Mouse (Mus musculus) MEL (cell line): ENCODE results near the gene Oat. TPM values are rescaled to one million over a fixed set of nuclear protein-coding genes. Genes with fewer than 3 reads are reported as not detected.

Experiments
- DNase-seq: peaks from one replicate; pipeline ENCODE4 v3.0.0; 2011; ENCODE audit warnings: low read depth, low spot score
- H3K27ac ChIP-seq: 2 replicates; pipeline ENCODE4 v1.5.1; 2012; ENCODE audit warnings: low read depth, mild to moderate bottlenecking, control low read depth, low read length, moderate library complexity; ENCODE audit not compliant: control insufficient read depth
- H3K27me3 ChIP-seq, 2 experiments: fragments of 150-350 bp in 1 of 2; sonication (generic) in 1 of 2; 2 replicates each; pipeline ENCODE4 v1.6.1; 2012; ENCODE audit warnings: low read length in 2 of 2, mild to moderate bottlenecking in 2 of 2, improper control_type of control experiment in 1 of 2, moderate library complexity in 1 of 2; ENCODE audit not compliant: insufficient read depth in 2 of 2, control insufficient read depth in 1 of 2
- H3K36me3 ChIP-seq, 2 experiments: 2 replicates each; pipeline ENCODE4 v1.6.1; 2012 to 2014; ENCODE audit warnings: low read length in 2 of 2, improper control_type of control experiment in 1 of 2, inconsistent platforms in 1 of 2, mild to moderate bottlenecking in 1 of 2; ENCODE audit not compliant: insufficient read depth in 2 of 2, control insufficient read depth in 1 of 2
- H3K4me1 ChIP-seq, 2 experiments: fragments of 150-350 bp in 1 of 2; sonication (generic) in 1 of 2; 2 replicates each; pipeline ENCODE4 v1.6.1; 2012; ENCODE audit warnings: low read length in 2 of 2, improper control_type of control experiment in 1 of 2, mild to moderate bottlenecking in 1 of 2; ENCODE audit not compliant: insufficient read depth in 2 of 2, control insufficient read depth in 1 of 2
- H3K4me3 ChIP-seq, 2 experiments: fragments of 150-350 bp in 1 of 2; sonication (generic) in 1 of 2; 2 replicates each; pipeline ENCODE4 v1.5.1; 2012; ENCODE audit warnings: low read depth in 2 of 2, low read length in 2 of 2, mild to moderate bottlenecking in 2 of 2, moderate library complexity in 2 of 2, control low read depth in 1 of 2, improper control_type of control experiment in 1 of 2; ENCODE audit not compliant: control insufficient read depth in 1 of 2, insufficient read depth in 1 of 2
- H3K79me2 ChIP-seq: 2 replicates; pipeline ENCODE4 v1.6.1; 2012; ENCODE audit warnings: mild to moderate bottlenecking, low read length, moderate library complexity; ENCODE audit not compliant: control insufficient read depth, poor library complexity, insufficient read depth
- H3K9ac ChIP-seq: 2 replicates; pipeline ENCODE4 v1.6.1; 2012; ENCODE audit warnings: low read depth, mild to moderate bottlenecking, control low read depth, low read length, moderate library complexity; ENCODE audit not compliant: control insufficient read depth, poor library complexity, severe bottlenecking
- H3K9me3 ChIP-seq: fragments of 150-350 bp; sonication (generic); replicated peaks from 2 replicates; pipeline ENCODE4 v1.6.1; 2012; ENCODE audit warnings: mild to moderate bottlenecking, low read length, improper control_type of control experiment, moderate library complexity; ENCODE audit not compliant: insufficient read depth
- CTCF ChIP-seq, 3 experiments: IDR thresholded peaks in 2 of 3; conservative IDR thresholded peaks in 1 of 3; 2 replicates each; pipeline ENCODE4 v1.5.1; 2011 to 2012; ENCODE audit warnings: low read length in 3 of 3, low read depth in 2 of 3, mild to moderate bottlenecking in 2 of 3, improper control_type of control experiment in 1 of 3, inconsistent platforms in 1 of 3, mixed read lengths in 1 of 3, moderate library complexity in 1 of 3; ENCODE audit not compliant: control insufficient read depth in 1 of 3, insufficient read depth in 1 of 3, poor library complexity in 1 of 3, severe bottlenecking in 1 of 3
- E2F4 ChIP-seq: IDR thresholded peaks from 2 replicates; pipeline ENCODE4 v1.6.1; 2011; ENCODE audit warnings: low read depth, low read length, improper control_type of control experiment, borderline replicate concordance
- ETS1 ChIP-seq: IDR thresholded peaks from 2 replicates; pipeline ENCODE4 v1.6.1; 2012; ENCODE audit warnings: low read depth, mild to moderate bottlenecking, inconsistent platforms, low read length, improper control_type of control experiment, moderate library complexity
- HCFC1 ChIP-seq: IDR thresholded peaks from 2 replicates; pipeline ENCODE4 v1.6.1; 2012; ENCODE audit warnings: low read depth, mild to moderate bottlenecking, inconsistent platforms, low read length, improper control_type of control experiment, moderate library complexity
- NRF1 ChIP-seq: IDR thresholded peaks from 2 replicates; pipeline ENCODE4 v1.6.1; 2014; ENCODE audit warnings: low read depth, mild to moderate bottlenecking, inconsistent platforms, low read length, improper control_type of control experiment, moderate library complexity; ENCODE audit not compliant: poor library complexity, insufficient read depth, severe bottlenecking
- POLR2A ChIP-seq, 2 experiments: IDR thresholded peaks; 2 replicates each; pipeline ENCODE4 v1.6.1; 2011 to 2012; ENCODE audit warnings: low read length in 2 of 2, mild to moderate bottlenecking in 2 of 2, control low read depth in 1 of 2, improper control_type of control experiment in 1 of 2, low read depth in 1 of 2, moderate library complexity in 1 of 2; ENCODE audit not compliant: control insufficient read depth in 1 of 2, insufficient read depth in 1 of 2, poor library complexity in 1 of 2
- POLR2AphosphoS5 ChIP-seq: IDR thresholded peaks from 2 replicates; pipeline ENCODE4 v1.6.1; 2012; ENCODE audit warnings: low read depth, borderline replicate concordance, mild to moderate bottlenecking, inconsistent platforms, low read length, moderate library complexity, mixed read lengths
- TBP ChIP-seq: IDR thresholded peaks from 2 replicates; pipeline ENCODE4 v1.8.0; 2011; ENCODE audit warnings: low read depth, low read length, improper control_type of control experiment
- TCF12 ChIP-seq: IDR thresholded peaks from 2 replicates; pipeline ENCODE4 v1.6.1; 2014; ENCODE audit warnings: low read depth, mild to moderate bottlenecking, inconsistent platforms, low read length, improper control_type of control experiment, moderate library complexity
- UBTF ChIP-seq: IDR thresholded peaks from 2 replicates; pipeline ENCODE4 v1.6.1; 2012; ENCODE audit warnings: low read depth, mild to moderate bottlenecking, inconsistent platforms, low read length, improper control_type of control experiment, moderate library complexity, borderline replicate concordance; ENCODE audit not compliant: insufficient read depth
- polyA plus RNA-seq, 2 experiments: library from polyadenylated mRNA; stranded (reverse) in 1 of 2; unstranded in 1 of 2; fragments of >175 nt in 1 of 2; fragments of >200 nt in 1 of 2; gene quantifications; 2 replicates each; pipeline versions ENCODE4 v1.2.1 to v1.2.4; 2012; ENCODE audit warnings: low replicate concordance in 2 of 2, low read depth in 1 of 2; ENCODE audit not compliant: insufficient read length in 2 of 2, insufficient read depth in 1 of 2, missing spikeins in 1 of 2
- total RNA-seq: library from RNA; depleted of rRNA; stranded (reverse); fragments of 300-350 nt; gene quantifications from 2 replicates; pipeline ENCODE4 v1.2.3, GENCODE M21; 2012

The Oat gene
- total and polyA plus RNA-seq, 3 experiments = 190 to 226 (median 209) TPM

DNA sequence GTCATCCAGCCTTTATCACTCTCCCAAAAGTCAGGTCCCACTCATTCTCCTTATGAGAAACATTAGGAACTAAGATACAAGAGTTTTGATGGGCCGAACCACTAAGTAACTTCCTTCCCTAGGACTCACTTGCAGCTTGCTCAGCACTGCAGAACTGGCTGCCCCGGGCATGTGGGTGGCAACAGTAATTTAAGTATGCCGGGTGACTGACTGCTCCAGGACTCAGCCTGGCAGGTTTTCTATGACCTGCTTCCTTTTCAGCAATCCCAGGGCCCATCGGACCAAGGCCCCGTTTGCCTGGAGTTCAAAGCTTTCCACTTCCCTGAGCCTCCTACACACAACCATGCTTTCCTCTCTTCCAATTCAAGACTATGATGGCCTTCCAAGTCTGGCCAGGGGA lies 19.6 kb downstream of the Oat start:
- H3K27ac ChIP-seq = no peak overlapping the region
- peaks cover 0 to 16% of the 10 kb centered on the region in 2 experiments; a peak in 3 of 4 replicates for H3K4me1 ChIP-seq
- H3K9ac ChIP-seq = no peak overlapping the region
- TF ChIP-seq UBTF = no peak
- TF ChIP-seq CTCF (IDR thresholded peaks at IDR 0.05 in 2 of 3, conservative IDR thresholded peaks at IDR 0.05 in 1 of 3; ENCODE audit: control insufficient read depth in 1 of 3, insufficient read depth in 1 of 3, low read depth in 2 of 3, low read length in 3 of 3, poor library complexity in 1 of 3, severe bottlenecking in 1 of 3) = no peak
- 0 out of 4 replicates have a peak, but pooled peaks of 1 of the 2 experiments have one; percentile 0 for TF ChIP-seq POLR2A (IDR thresholded peaks at IDR 0.05; ENCODE audit: control insufficient read depth in 1 of 2, insufficient read depth in 1 of 2, low read depth in 1 of 2, low read length in 2 of 2, poor library complexity in 1 of 2)
- no peak for TF ChIP-seq ETS1
- no peaks in the 10 kb centered on the region for H3K9me3 ChIP-seq
- peaks cover 15 to 21% of the 10 kb centered on the region in 2 experiments for H3K36me3 ChIP-seq
- H3K27me3 ChIP-seq = no peaks in the 10 kb centered on the region
- DNase-seq = no peak
- H3K79me2 ChIP-seq = no peaks in the 10 kb centered on the region
- H3K4me3 ChIP-seq = no peak overlapping the region

DNA sequence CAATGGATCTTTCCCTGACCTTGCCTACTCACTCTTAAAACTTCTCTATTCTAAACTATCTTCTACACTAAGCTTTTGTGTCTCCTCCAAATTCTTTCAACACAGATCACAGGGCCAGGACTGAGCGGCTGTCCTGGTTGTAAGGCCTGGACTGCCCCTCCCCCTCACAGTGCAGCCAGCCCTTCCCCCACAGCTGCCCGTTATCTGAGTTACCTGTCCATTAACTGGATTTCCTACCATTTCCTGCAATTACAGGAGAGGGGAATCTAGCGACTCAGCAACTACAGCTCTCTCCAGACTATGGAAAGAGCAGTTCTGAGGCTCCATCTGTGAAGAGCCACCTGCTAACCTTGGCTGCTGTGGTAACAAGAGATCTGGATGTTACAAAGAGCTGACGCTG lies 20.3 kb downstream of the Oat start:
- Histone ChIP-seq H3K4me3 (no peak overlapping the region), H3K36me3 (peaks cover 15 to 17% of the 10 kb centered on the region in 2 experiments)

DNA sequence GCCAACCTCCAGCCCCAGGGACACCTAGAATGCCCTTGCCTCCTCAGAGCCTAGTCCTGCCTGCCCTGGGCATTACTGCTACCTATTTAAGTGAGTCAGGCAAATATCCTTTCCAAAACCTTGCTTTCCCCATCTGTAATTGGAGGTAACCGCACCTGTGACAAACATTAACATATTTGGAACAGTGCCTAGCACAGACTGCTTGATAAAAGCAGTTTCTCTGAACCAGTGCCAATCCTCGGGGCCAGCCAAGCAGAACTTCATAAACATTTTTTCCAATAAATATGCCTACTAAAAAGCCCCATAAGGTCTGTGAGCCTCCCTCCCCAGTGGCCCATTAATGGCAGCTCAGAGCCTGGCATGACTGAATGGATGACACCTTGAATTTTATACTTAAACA lies 22.1 kb downstream of the Oat start:
- DNase-seq = peak; percentile 34
- no peak overlapping the region for H3K4me3 ChIP-seq
- H3K27ac ChIP-seq = no peak overlapping the region
- H3K4me1 ChIP-seq = peaks cover 0 to 22% of the 10 kb centered on the region in 2 experiments; a peak in 2 of 4 replicates
- H3K27me3 ChIP-seq = no peaks in the 10 kb centered on the region
- no peaks in the 10 kb centered on the region for H3K79me2 ChIP-seq
- 0 out of 2 replicates have a peak, but pooled peaks have one; percentile 8 for TF ChIP-seq TCF12
- no peak for TF ChIP-seq E2F4
- TF ChIP-seq, all 39 proteins: peak for 1
- Histone ChIP-seq H3K9me3 (no peaks in the 10 kb centered on the region), H3K9ac (no peak overlapping the region), H3K36me3 (peaks cover 8 to 12% of the 10 kb centered on the region in 2 experiments)

More for the DNA sequence above, 20.3 kb downstream of the Oat start:
- no peaks in the 10 kb centered on the region for H3K79me2 ChIP-seq
- TF ChIP-seq POLR2A (IDR thresholded peaks at IDR 0.05; ENCODE audit: control insufficient read depth in 1 of 2, insufficient read depth in 1 of 2, low read depth in 1 of 2, low read length in 2 of 2, poor library complexity in 1 of 2) (0 out of 4 replicates have a peak, but pooled peaks of 1 of the 2 experiments have one; percentile 9), TBP (no peak), POLR2AphosphoS5 (no peak), HCFC1 (no peak), NRF1 (no peak)
- TF ChIP-seq, all 39 proteins: peak for 1
- no peak overlapping the region for H3K27ac ChIP-seq
- H3K27me3 ChIP-seq = no peaks in the 10 kb centered on the region
- no peaks in the 10 kb centered on the region for H3K9me3 ChIP-seq
- H3K9ac ChIP-seq = no peak overlapping the region
- H3K4me1 ChIP-seq = peaks cover 0 to 18% of the 10 kb centered on the region in 2 experiments; a peak in 3 of 4 replicates
- no peak for DNase-seq
